In the genomic region with DNA sequence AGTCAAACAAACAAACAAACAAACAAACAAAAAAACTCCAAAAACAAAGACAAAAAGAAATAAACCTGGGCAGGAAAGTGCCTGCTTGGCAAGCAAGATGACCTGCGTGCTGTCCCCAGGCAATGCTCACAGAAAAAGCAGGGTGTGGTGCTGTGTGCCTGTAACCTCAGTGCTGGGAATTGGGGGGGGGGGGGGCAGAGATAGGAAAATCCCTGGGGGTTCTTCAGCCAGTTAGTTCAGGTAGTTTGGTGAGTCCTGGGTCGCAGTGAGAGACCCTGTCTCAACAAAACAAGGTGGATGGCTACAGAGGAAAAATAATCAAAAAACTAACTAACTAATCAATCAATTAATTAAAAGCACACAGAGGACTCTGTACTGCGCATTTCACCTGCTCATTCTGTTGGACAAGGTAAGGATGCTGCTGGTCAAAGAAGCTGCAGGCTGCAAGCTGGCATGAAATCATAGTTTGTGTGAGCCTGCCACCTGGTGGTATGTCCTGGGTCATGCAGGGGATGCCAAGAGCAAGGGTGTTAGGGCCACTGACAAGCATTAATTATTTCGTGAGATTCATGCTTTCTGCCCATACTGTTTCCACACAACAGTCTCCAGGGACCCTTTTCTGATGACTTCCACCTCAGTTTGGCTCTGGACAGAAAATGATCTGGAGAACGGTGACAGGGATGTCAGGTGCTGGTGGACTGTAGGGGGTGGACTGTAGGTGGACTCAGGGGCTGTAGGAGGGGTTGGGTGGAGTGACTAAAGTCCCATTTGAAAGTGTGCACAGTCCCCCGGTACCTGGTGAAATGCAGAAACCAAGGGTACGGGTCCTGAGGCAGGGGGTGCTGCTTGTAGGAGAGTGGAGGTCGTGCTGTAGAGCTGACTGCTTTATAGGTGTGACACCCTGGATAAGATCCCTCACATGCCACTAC, we compare ENCODE assay signal across 8 mouse cellular contexts. TPM values are rescaled to one million over a fixed set of nuclear protein-coding genes. Genes with fewer than 3 reads are reported as not detected.
A peak's percentile ranks its signal among the peaks of the same experiment; 100 is the strongest.
DNase-seq lines count a peak whose midpoint lies in the region; ATAC-seq and TF ChIP-seq lines count a peak whose summit lies in the region.
"Had no signal": no experiment of that assay in that cellular context is flagged by ENCODE, and none has a peak within 500 bp of the region (broad histone marks: within the 10 kb centered on the region; RNA-seq: fewer than 3 reads in every experiment).

No protein-coding gene starts in this region.

- no peaks in the 10 kb centered on the region for H3K4me1 ChIP-seq in intestine, embryonic 16.5 days (ENCODE audit: control insufficient read depth, insufficient read depth, low read length)
- H3K4me1 ChIP-seq in midbrain, embryonic 13.5 days (replicated peaks), result no peaks in the 10 kb centered on the region
- no peaks in the 10 kb centered on the region for H3K4me1 ChIP-seq in small intestine, adult 2 months (ENCODE audit: control insufficient read depth, insufficient read depth, insufficient read length, low read length)

- H3K27ac ChIP-seq in intestine, embryonic 16.5 days (ENCODE audit: low read length), result no peak overlapping the region
- H3K27ac ChIP-seq in midbrain, embryonic 13.5 days, result no peak overlapping the region
- no peak overlapping the region for H3K27ac ChIP-seq in small intestine, adult 2 months (ENCODE audit: insufficient read depth, low read depth, low read length)

- no peak overlapping the region for H3K9ac ChIP-seq in intestine, embryonic 16.5 days (ENCODE audit: low read depth, low read length)
- H3K9ac ChIP-seq in midbrain, embryonic 13.5 days (replicated peaks), result 0 out of 2 replicates have a peak overlapping the region, but pooled peaks have one; percentile 3

- H3K27me3 ChIP-seq in intestine, embryonic 16.5 days (replicated peaks; ENCODE audit: control insufficient read depth, insufficient read depth, low read length), result no peaks in the 10 kb centered on the region
- H3K27me3 ChIP-seq in midbrain, embryonic 13.5 days, result peaks cover 9% of the 10 kb centered on the region; the same call in 1 of the 2 replicates
- no peaks in the 10 kb centered on the region for H3K27me3 ChIP-seq in small intestine, adult 2 months (ENCODE audit: control insufficient read depth, insufficient read depth, low read length)

- intact Hi-C loops in left cerebral cortex, postnatal 14 days (cut with DNase I), result loop anchor here (1.0 to 10.0 kb wide), 2 partner anchors 144 to 434 kb away; a partner anchor contains a TSS

- no peak overlapping the region for H3K4me3 ChIP-seq in intestine, embryonic 16.5 days (ENCODE audit: low read length)
- no peak overlapping the region for H3K4me3 ChIP-seq in midbrain, embryonic 13.5 days (replicated peaks)
- H3K4me3 ChIP-seq in small intestine, adult 2 months (ENCODE audit: low read depth, low read length), result no peak overlapping the region
- H3K4me3 ChIP-seq: myocyte had no signal

- 55% methylated on average over 8 of the region's 8 CpGs for WGBS in intestine, embryonic 16.5 days
- WGBS in midbrain, embryonic 13.5 days, result 56% methylated on average over 8 of the region's 8 CpGs
- WGBS in small intestine, adult 2 months, result 43% methylated on average over 8 of the region's 8 CpGs

- H3K4me2 ChIP-seq in intestine, embryonic 16.5 days (ENCODE audit: low read depth, low read length), result no peak overlapping the region
- no peak overlapping the region for H3K4me2 ChIP-seq in midbrain, embryonic 13.5 days (replicated peaks)

- peak; percentile 73 for ATAC-seq in intestine, embryonic 16.5 days
- ATAC-seq in midbrain, embryonic 13.5 days, result peak; percentile 85

- TF ChIP-seq POLR2A in small intestine, adult 2 months (IDR thresholded peaks at IDR 0.05; ENCODE audit: low read depth, low read length), result no peak

- peak; percentile 93; the same call in 1 of the 2 replicates for TF ChIP-seq CTCF in small intestine, adult 2 months (IDR thresholded peaks at IDR 0.05; ENCODE audit: extremely low read depth, insufficient read length, insufficient replicate concordance, low read depth, low read length)

- peak; percentile 71 for DNase-seq in adipocyte (ENCODE audit: low spot score)
- DNase-seq in cerebellum, postnatal 25 days, result peak; percentile 83 to 87
- DNase-seq in frontal cortex, postnatal 36 days (ENCODE audit: low spot score in 2 of 2), result peak; percentile 79 to 88
- DNase-seq in left cerebral cortex, postnatal 14 days (ENCODE audit: low spot score in 2 of 2), result peak; percentile 75 to 88

- no peaks in the 10 kb centered on the region for H3K36me3 ChIP-seq in intestine, embryonic 16.5 days (ENCODE audit: control insufficient read depth, insufficient read depth, low read length)
- no peaks in the 10 kb centered on the region for H3K36me3 ChIP-seq in midbrain, embryonic 13.5 days
- H3K36me3 ChIP-seq in small intestine, adult 2 months (ENCODE audit: control insufficient read depth, insufficient read depth, low read length), result no peaks in the 10 kb centered on the region

- H3K9me3 ChIP-seq in intestine, embryonic 16.5 days (ENCODE audit: control insufficient read depth, low read length), result no peaks in the 10 kb centered on the region
- H3K9me3 ChIP-seq in midbrain, embryonic 13.5 days, result no peaks in the 10 kb centered on the region

RNA-seq across cellular contexts. Expression of a gene that starts 10.6 kb away (rescaled TPM):
- polyA plus RNA-seq in intestine, embryonic 16.5 days (2015; fragmentation: Nextera tagmentation; extraction: Ambion mirVana), result 5.6 and 5.7 TPM in 2 replicates
- not detected for total RNA-seq in left cerebral cortex, postnatal 14 days (2021)
- 0.07 TPM in 1 of 2 replicates, not detected in the other for polyA plus RNA-seq in midbrain, embryonic 13.5 days (2015; fragmentation: Nextera tagmentation; extraction: Ambion mirVana)
- 0.71 and 1.8 TPM in 2 replicates for polyA plus RNA-seq in small intestine, adult 2 months (2012; rRNA removed)
- polyA plus RNA-seq: myocyte had no signal

RNA-seq across cellular contexts. Expression of a gene that starts 36.0 kb away (rescaled TPM):
- 15.7 and 16.8 TPM in 2 replicates for polyA plus RNA-seq in intestine, embryonic 16.5 days (2015; fragmentation: Nextera tagmentation; extraction: Ambion mirVana)
- 10 to 100 TPM; 13.0 to 22.1 TPM for total RNA-seq in left cerebral cortex, postnatal 14 days (2021)
- 12.7 and 14.6 TPM in 2 replicates for polyA plus RNA-seq in midbrain, embryonic 13.5 days (2015; fragmentation: Nextera tagmentation; extraction: Ambion mirVana)
- polyA plus RNA-seq in small intestine, adult 2 months (2012; rRNA removed), result 6.8 and 12.2 TPM in 2 replicates
